Mouse (Mus musculus) kidney, embryonic 16.5 days (tissue): ENCODE results near the gene Sytl3. TPM values are rescaled to one million over a fixed set of nuclear protein-coding genes. Genes with fewer than 3 reads are reported as not detected.

ENCODE experiments used
- ATAC-seq: fragments of 200-750 bp; cut with Nextera tagmentation; 2 replicates; pipeline ENCODE4 v1.8.0; 2017; ENCODE audit warnings: moderate TSS enrichment; ENCODE audit not compliant: low FRiP score, low TSS enrichment
- H3K27ac ChIP-seq: fragments of 300-500 bp; sonication (generic); 2 replicates; pipeline ENCODE4 v1.5.1; 2014; ENCODE audit warnings: low read length
- H3K27me3 ChIP-seq: fragments of 300-500 bp; sonication (generic); 2 replicates; pipeline ENCODE4 v1.6.1; 2014; ENCODE audit warnings: low read length, control low read depth, mixed read lengths; ENCODE audit not compliant: insufficient read depth
- H3K36me3 ChIP-seq: fragments of 300-500 bp; sonication (generic); 2 replicates; pipeline ENCODE4 v1.6.1; 2014; ENCODE audit warnings: low read length, control low read depth, mixed read lengths; ENCODE audit not compliant: insufficient read depth
- H3K4me1 ChIP-seq: fragments of 300-500 bp; sonication (generic); 2 replicates; pipeline ENCODE4 v1.6.1; 2014; ENCODE audit warnings: low read length, control low read depth, mixed read lengths; ENCODE audit not compliant: insufficient read depth
- H3K4me2 ChIP-seq: fragments of 300-500 bp; sonication (generic); replicated peaks from 2 replicates; pipeline ENCODE4 v1.6.1; 2014; ENCODE audit warnings: low read depth, low read length
- H3K4me3 ChIP-seq: fragments of 300-500 bp; sonication (generic); 2 replicates; pipeline ENCODE4 v1.5.1; 2014; ENCODE audit warnings: mild to moderate bottlenecking, low read length
- H3K9ac ChIP-seq: fragments of 300-500 bp; sonication (generic); replicated peaks from 2 replicates; pipeline ENCODE4 v1.6.1; 2014; ENCODE audit warnings: low read length
- H3K9me3 ChIP-seq: fragments of 300-500 bp; sonication (generic); 2 replicates; pipeline ENCODE4 v1.6.1; 2016; ENCODE audit warnings: low read length, control low read depth
- WGBS: fragments of 180-500 bp; shearing (Covaris S2); extraction: QIAGEN DNeasy Blood & Tissue Kit; methylation state at CpG from one replicate; pipeline ENCODE4 v1.1.7; 2014; 5-methylcytosine and 5-hydroxymethylcytosine counted together
- polyA plus RNA-seq: library from polyadenylated mRNA; unstranded; fragments of >200 nt; fragmentation: Nextera tagmentation; extraction: Ambion mirVana; gene quantifications from 2 replicates; pipeline ENCODE4 v1.2.1, GENCODE M21; 2015

Gene Sytl3
- polyA plus RNA-seq, 1 experiment from 2014 or later, result 1.2 TPM

DNA sequence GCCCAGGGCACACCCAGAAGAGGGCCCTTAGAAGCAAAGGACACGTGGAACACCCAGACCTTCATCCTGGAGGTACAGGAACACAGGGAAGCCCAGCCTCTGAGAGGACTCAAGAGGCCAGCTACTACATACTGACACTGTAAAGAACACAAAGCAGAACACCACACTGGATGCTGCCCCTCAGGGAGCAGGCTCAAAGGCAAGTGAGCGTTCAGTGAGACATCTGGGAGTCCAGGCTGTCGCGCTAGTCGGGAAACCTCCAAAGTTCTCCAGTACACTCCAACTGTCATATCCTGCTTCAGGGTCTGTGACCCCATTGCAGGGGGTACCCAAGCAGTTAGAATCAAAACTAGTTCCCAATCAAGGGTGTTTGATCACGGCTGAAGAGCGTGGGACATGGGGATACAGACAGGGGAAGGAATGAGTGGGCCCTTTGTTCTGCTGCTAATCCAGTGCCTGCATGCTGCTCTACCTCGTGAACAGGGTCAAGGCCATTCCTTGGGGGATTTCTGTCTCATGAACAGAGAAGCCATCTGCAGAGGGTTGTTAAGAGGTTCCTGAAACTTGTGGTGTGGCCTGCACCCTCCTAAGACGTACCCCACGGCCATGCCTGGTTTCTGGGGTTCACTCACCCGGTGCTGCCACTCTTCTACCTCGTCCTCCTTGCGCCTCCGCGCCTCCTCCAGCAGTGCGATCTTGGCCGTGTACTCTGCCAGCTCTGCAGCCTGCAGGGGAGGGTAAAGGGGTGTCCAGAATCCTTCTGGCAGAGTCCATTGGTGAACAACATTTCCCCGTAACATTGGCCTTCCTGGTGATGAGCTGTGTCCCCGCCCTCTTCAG lies 81.7 kb downstream of the Sytl3 start:
- Histone ChIP-seq H3K27ac (no peak overlapping the region), H3K36me3 (peaks cover 46% of the 10 kb centered on the region), H3K4me1 (peaks cover 44% of the 10 kb centered on the region), H3K4me3 (no peak overlapping the region), H3K9ac (no peak overlapping the region), H3K27me3 (no peaks in the 10 kb centered on the region), H3K4me2 (no peak overlapping the region), H3K9me3 (no peaks in the 10 kb centered on the region)
- no peak for ATAC-seq
- 90% methylated on average over 19 of the region's 19 CpGs for WGBS

DNA sequence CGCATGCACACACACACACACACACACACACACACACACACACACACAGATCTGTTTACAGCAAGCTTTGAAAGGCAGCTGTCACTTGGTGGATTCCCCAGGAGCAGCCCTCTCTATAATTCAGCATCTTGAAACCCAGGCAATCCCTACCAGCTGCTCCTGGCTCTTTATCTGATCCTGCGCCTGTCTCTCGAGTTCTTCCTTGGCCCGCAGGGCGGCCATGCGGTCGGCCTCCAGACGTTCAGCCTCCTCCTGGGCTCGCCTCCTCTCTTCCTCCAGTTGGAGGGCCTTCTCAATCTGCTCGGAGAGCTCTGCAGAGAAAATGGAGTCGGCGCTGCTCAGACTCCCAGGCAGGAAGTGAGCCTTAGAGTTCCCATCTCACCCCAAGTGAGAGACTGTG lies 82.4 kb downstream of the Sytl3 start:
- Histone ChIP-seq H3K27ac (no peak overlapping the region), H3K9me3 (no peaks in the 10 kb centered on the region), H3K9ac (no peak overlapping the region), H3K4me3 (no peak overlapping the region), H3K36me3 (peaks cover 46% of the 10 kb centered on the region), H3K27me3 (no peaks in the 10 kb centered on the region), H3K4me1 (peaks cover 49% of the 10 kb centered on the region), H3K4me2 (no peak overlapping the region)
- no peak for ATAC-seq
- 80% methylated on average over 12 of the region's 12 CpGs for WGBS

DNA sequence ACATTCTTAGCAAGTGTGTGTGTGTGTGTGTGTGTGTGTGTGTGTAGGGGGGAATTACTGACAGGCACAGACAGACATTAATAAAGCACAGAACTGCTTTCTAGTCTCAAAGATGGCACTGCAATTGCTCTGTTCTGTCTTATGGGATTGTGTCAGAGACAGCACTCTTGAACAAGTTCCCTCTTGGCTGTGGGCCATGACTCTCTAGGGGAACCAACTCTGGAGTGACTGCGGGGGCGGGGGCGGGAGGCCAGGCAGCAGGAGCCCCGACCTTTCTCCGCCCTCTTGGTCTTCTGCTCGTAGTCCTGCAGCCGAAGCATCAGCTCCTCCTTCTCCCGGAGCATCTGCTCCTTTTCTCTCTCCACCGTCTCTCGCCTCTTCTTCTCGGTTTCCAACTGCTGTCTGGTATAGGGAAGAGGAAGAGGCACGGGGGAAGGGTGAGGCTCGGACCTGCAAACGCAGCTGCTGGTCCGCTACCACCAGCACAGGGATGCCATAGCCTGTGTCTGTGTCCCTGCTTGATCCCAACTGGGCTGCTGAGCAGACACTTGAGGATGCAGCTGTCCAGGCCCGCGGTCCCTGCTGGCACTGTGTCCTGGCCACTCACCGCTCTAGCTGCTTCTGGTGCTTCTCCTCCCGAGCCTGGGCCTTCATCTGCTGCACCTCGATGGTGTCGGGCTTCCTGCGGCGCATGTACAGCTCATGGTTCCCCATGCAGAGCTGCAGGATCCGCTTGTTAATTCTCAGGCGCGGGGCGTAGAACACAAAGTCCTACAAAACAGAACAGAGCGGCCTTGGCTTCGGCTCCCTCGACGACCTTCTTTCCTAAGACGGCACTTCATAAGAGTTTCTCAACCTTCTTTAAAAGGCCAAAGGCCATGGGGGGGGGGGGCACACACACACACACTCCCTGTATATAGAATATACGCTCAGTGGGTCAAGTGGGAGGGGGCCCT lies 83.5 kb downstream of the Sytl3 start:
- no peak for ATAC-seq
- Histone ChIP-seq H3K27ac (peak overlapping the region; percentile 78), H3K4me1 (peaks cover 56% of the 10 kb centered on the region), H3K9ac (no peak overlapping the region), H3K9me3 (no peaks in the 10 kb centered on the region), H3K4me2 (no peak overlapping the region; the same call in 1 of the 2 replicates), H3K4me3 (no peak overlapping the region), H3K36me3 (peaks cover 53% of the 10 kb centered on the region), H3K27me3 (no peaks in the 10 kb centered on the region)
- 56% methylated on average over 32 of the region's 33 CpGs for WGBS

DNA sequence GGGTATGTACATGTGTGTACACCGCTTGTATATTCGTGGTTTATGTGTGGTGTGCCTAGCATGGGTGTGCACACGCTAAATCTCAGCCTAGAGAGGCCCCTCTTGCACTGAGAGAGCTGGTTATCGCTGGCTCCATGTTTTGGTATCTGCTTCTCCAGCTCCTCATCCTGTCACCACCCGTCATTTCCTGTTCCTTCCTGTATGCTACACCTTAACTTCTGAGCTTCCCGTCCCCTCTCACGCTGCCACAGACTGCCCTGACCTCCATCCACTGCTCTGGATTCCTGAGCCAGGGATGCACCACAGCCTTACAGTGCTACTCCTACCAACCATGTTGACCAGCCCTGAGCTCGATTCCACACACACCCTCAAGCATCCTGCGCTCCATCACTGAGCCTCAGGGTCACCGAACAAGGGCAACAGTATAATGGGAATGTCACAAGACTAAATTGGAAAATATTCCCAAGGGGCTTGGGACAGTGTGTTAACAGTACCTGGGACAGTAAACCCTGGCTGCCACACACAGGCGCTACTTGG lies 84.2 kb downstream of the Sytl3 start:
- Histone ChIP-seq H3K4me1 (peaks cover 63% of the 10 kb centered on the region), H3K9ac (no peak overlapping the region), H3K4me2 (no peak overlapping the region), H3K36me3 (peaks cover 49% of the 10 kb centered on the region), H3K27ac (peak overlapping the region; percentile 78), H3K27me3 (no peaks in the 10 kb centered on the region), H3K9me3 (no peaks in the 10 kb centered on the region), H3K4me3 (no peak overlapping the region)
- ATAC-seq, result no peak
- WGBS, result 70% methylated on average over 11 of the region's 11 CpGs

DNA sequence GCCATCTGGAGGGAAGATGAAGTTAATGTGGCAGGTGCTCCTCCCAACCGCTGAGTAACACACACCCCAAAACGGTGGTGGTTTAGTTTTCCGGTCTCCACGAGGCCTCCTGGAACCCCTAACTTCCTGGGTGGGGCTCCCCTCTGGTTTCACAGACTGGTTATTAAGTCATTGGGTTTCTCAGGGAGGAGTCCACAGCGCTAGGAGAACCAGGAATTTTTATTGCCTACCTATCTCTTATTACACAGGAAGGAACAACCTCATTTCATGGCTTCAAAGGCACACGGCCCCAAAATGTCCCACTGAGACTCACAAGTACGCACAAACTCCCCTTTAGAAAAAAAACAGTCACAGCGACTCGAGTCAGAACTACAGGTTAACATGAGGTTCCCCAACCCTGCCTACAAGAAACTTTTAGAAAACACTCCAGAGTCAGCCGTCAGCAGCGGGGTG lies 84.9 kb downstream of the Sytl3 start:
- Histone ChIP-seq H3K27ac (peak overlapping the region; percentile 78), H3K4me2 (no peak overlapping the region), H3K9ac (no peak overlapping the region), H3K27me3 (no peaks in the 10 kb centered on the region), H3K36me3 (peaks cover 49% of the 10 kb centered on the region), H3K4me1 (peaks cover 70% of the 10 kb centered on the region), H3K4me3 (no peak overlapping the region), H3K9me3 (no peaks in the 10 kb centered on the region)
- WGBS, result 18% methylated on average over 11 of the region's 11 CpGs
- no peak for ATAC-seq

DNA sequence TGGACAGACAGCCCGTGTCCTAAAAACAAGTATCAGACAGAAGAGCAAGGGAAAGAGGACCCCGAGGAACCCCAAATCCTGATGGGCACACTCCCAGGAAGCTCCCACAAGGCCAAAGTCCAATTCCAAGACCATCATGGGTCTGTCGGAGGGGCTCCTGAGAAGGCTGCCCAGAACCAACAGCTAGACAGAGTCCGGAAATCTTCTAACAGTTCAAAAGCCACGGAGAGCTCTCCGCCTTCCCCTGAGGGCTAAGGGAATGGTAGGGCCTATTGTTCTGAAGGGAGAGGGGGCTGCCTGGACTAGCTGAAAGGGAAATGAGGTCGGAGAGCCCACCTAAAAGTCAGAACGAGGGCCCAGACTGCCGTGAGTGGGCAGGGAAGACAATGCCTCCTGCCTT lies 85.5 kb downstream of the Sytl3 start:
- no peaks in the 10 kb centered on the region for H3K27me3 ChIP-seq
- peak overlapping the region; percentile 78 for H3K27ac ChIP-seq
- no peaks in the 10 kb centered on the region for H3K9me3 ChIP-seq
- no peak overlapping the region for H3K4me3 ChIP-seq
- no peak overlapping the region for H3K9ac ChIP-seq
- 42% methylated on average over 9 of the region's 9 CpGs for WGBS
- no peak overlapping the region for H3K4me2 ChIP-seq
- no peak for ATAC-seq
- peaks cover 70% of the 10 kb centered on the region for H3K4me1 ChIP-seq
- peaks cover 43% of the 10 kb centered on the region for H3K36me3 ChIP-seq

DNA sequence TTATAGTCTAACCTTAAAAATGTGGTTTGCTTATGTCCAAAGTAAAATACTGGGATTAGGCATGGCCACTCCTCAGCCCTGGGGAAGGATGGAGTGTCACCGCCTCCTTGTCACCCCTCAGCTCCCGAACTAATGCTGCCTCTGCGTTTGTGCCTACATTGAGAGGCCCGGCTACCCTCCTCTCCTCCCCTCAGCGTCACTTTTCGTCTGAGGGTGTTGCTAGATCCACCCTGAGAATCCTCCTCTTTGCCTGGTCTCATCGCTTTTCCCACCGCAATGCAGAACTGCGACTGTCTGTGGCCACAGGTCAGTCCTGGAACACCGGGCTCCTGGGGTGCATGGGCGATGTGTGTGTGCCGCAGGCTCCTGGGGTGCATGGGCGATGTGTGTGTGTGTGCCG lies 86.0 kb downstream of the Sytl3 start:
- Histone ChIP-seq H3K4me2 (no peak overlapping the region), H3K9ac (no peak overlapping the region), H3K4me3 (no peak overlapping the region), H3K27ac (peak overlapping the region; percentile 78; the same call in 1 of the 2 replicates), H3K9me3 (no peaks in the 10 kb centered on the region), H3K27me3 (no peaks in the 10 kb centered on the region), H3K36me3 (peaks cover 38% of the 10 kb centered on the region), H3K4me1 (peaks cover 70% of the 10 kb centered on the region)
- 73% methylated on average over 14 of the region's 14 CpGs for WGBS
- ATAC-seq, result no peak

DNA sequence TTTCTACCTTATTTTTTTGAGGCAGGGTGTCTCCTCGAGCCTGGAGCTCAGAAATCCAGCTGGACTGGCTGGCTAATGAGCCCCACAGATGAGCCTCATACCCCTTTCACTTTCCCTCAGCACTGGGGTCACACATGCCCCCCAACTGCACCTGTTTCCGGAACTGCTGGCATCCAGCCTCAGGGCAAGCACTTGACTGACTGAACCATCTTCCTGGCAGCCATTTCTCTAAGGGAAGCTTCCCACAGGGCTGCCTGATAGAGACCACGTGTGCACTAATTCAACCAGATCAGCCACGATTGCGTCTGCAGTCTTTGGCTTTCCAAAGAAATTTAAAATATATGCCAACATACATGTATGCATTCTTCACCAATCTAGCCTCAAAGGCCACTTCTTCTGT lies 86.6 kb downstream of the Sytl3 start:
- Histone ChIP-seq H3K4me3 (no peak overlapping the region), H3K36me3 (peaks cover 34% of the 10 kb centered on the region), H3K9me3 (no peaks in the 10 kb centered on the region), H3K27me3 (no peaks in the 10 kb centered on the region), H3K9ac (no peak overlapping the region), H3K4me1 (peaks cover 70% of the 10 kb centered on the region), H3K27ac (peak overlapping the region; percentile 87), H3K4me2 (no peak overlapping the region)
- ATAC-seq, result no peak
- 71% methylated on average over 5 of the region's 5 CpGs for WGBS

DNA sequence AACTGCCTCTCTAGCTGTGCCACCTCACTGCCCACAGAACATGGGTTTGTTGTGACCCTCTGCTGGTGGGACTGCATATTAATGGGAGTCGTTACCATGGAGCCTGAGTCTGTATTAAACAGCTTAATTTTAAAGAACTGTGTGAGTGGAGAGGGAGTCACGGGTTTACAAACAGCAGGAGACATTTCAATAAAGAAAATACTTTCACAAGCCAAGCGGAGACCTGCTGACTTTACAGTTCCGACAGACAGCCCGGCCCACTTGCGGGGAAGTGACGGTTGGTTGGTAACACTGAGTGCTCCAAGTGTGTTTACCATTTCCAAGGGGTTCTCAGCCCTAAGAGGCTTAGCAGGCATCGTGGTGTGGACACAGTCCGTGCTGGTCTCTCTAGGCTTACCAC lies 87.1 kb downstream of the Sytl3 start:
- H3K4me1 ChIP-seq, result peaks cover 70% of the 10 kb centered on the region
- peaks cover 33% of the 10 kb centered on the region for H3K36me3 ChIP-seq
- ATAC-seq, result peak; percentile 40; the same call in 1 of the 2 replicates
- H3K27ac ChIP-seq, result peak overlapping the region; percentile 87
- no peaks in the 10 kb centered on the region for H3K9me3 ChIP-seq
- no peak overlapping the region for H3K4me3 ChIP-seq
- 43% methylated on average over 9 of the region's 9 CpGs for WGBS
- H3K27me3 ChIP-seq, result no peaks in the 10 kb centered on the region
- no peak overlapping the region for H3K9ac ChIP-seq
- 0 out of 2 replicates have a peak overlapping the region, but pooled peaks have one; percentile 18 for H3K4me2 ChIP-seq
